In the genomic region with DNA sequence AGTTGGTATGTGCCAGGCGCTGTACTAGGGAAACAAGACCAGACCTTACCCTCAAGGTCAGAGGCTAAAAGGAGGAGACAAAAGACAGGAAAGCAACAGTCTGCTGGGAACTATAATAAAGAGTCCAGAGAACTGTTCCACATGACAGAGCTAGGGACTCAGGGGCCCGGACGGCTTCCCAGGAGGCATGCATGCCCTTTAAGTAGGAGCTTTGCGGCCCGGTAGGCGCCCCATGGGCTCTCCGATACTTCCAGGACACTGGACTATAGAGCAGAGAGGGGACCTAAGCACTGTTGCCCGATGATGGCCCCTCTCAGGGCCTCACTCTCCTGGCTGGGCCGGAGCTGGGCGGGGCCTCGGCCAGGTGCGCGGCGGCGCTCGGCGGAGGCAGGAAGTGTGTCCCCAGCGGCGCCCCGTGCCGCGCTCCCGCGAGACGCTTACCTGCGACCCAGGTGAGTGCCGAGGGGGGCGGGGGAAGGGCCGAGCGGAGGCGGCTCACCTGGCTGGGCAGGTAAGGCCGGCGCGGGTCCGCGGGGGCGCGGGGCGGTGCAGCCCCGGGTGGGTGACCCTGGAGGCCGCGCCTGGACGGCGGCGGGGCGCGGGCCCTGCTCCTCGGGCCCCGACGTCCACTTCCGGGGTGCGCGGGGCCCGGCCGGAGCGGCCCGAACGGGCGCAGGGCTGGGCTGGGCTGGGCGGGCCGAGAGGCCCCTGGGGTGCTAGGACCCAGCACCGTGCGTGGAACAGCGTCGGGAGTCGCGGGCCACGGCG, we compare ENCODE assay signal across 8 mouse cellular contexts. TPM values are rescaled to one million over a fixed set of nuclear protein-coding genes. Genes with fewer than 3 reads are reported as not detected.
DNase-seq lines count a peak whose midpoint lies in the region; ATAC-seq and TF ChIP-seq lines count a peak whose summit lies in the region.

A gene (plus strand): TSS at position 363 of the 768 bp plus-strand sequence.

- TF ChIP-seq CTCF in lung, embryonic 14.5 days (IDR thresholded peaks at IDR 0.05; ENCODE audit: low read depth), result no peak

- H3K4me3 ChIP-seq in embryonic facial prominence, embryonic 12.5 days, result peak within 1 kb of the TSS; percentile 49
- peak within 1 kb of the TSS; percentile 56 for H3K4me3 ChIP-seq in lung, embryonic 14.5 days (ENCODE audit: low read depth, low read length)

- peak within 1 kb of the TSS; percentile 41 for H3K27ac ChIP-seq in embryonic facial prominence, embryonic 12.5 days
- H3K27ac ChIP-seq in lung, embryonic 14.5 days (ENCODE audit: low read depth), result peak within 1 kb of the TSS; percentile 63; the same call in 1 of the 2 replicates

- peak; percentile 80 for ATAC-seq in embryonic facial prominence, embryonic 12.5 days (ENCODE audit: insufficient number of reproducible peaks, insufficient read depth, low FRiP score, low TSS enrichment)
- ATAC-seq in lung, embryonic 14.5 days (ENCODE audit: insufficient read depth), result peak; percentile 89

- peaks cover 44% of the 10 kb centered on the region for H3K27me3 ChIP-seq in embryonic facial prominence, embryonic 12.5 days
- H3K27me3 ChIP-seq in lung, embryonic 14.5 days (ENCODE audit: insufficient read depth, low read length), result peaks cover 29% of the 10 kb centered on the region

- H3K9ac ChIP-seq in embryonic facial prominence, embryonic 12.5 days, result peak within 1 kb of the TSS; percentile 60
- peak within 1 kb of the TSS; percentile 68 for H3K9ac ChIP-seq in lung, embryonic 14.5 days

- H3K36me3 ChIP-seq in embryonic facial prominence, embryonic 12.5 days, result no peaks in the 10 kb centered on the region
- H3K36me3 ChIP-seq in lung, embryonic 14.5 days (ENCODE audit: insufficient read depth), result no peaks in the 10 kb centered on the region

- H3K4me2 ChIP-seq in embryonic facial prominence, embryonic 12.5 days (replicated peaks), result peak within 1 kb of the TSS; percentile 65
- H3K4me2 ChIP-seq in lung, embryonic 14.5 days, result peak within 1 kb of the TSS; percentile 56

- DNase-seq in adrenal gland, postnatal 10 days, result peak; percentile 21
- DNase-seq in adrenal gland, adult 2 months, result no peak
- peak; percentile 80 to 82 for DNase-seq in kidney, adult 8-10 months
- DNase-seq in lung, embryonic 14.5 days, result peak; percentile 76
- DNase-seq in urinary bladder, adult 2 months (ENCODE audit: low spot score), result peak; percentile 74
- no peak for DNase-seq in gastrocnemius, postnatal 25 days
- DNase-seq in MN1 (ENCODE audit: low spot score), result no peak

- H3K9me3 ChIP-seq in embryonic facial prominence, embryonic 12.5 days, result no peaks in the 10 kb centered on the region
- H3K9me3 ChIP-seq in lung, embryonic 14.5 days (ENCODE audit: low read depth, low read length), result no peaks in the 10 kb centered on the region

- H3K4me1 ChIP-seq in embryonic facial prominence, embryonic 12.5 days, result peaks cover 7% of the 10 kb centered on the region
- H3K4me1 ChIP-seq in lung, embryonic 14.5 days (ENCODE audit: insufficient read depth), result 0 out of 2 replicates have a peak, but pooled peaks cover 3% of the 10 kb centered on the region

- 4% methylated on average over 57 of the region's 69 CpGs for WGBS in embryonic facial prominence, embryonic 12.5 days
- 3% methylated on average over 54 of the region's 69 CpGs for WGBS in lung, embryonic 14.5 days

RNA-seq across cellular contexts. Expression of the gene that starts here (rescaled TPM):
- total RNA-seq in adrenal gland, postnatal 10 days (2021), result 1 to 10 TPM; 2.1 to 3.1 TPM
- total RNA-seq in adrenal gland, adult 2 months (2021), result 1 to 10 TPM; 1.8 to 2.1 TPM
- 4.4 and 5.3 TPM in 2 replicates for polyA plus RNA-seq in adrenal gland, adult 2 months (2012; rRNA removed)
- 10.3 and 12.2 TPM in 2 replicates for polyA plus RNA-seq in embryonic facial prominence, embryonic 12.5 days (2016; fragmentation: Nextera tagmentation; extraction: Ambion mirVana)
- 28.0 and 31.5 TPM in 2 replicates for polyA plus RNA-seq in lung, embryonic 14.5 days (2014; fragmentation: Nextera tagmentation; extraction: Ambion mirVana)
- 7.6 and 10.0 TPM in 2 replicates for polyA plus RNA-seq in urinary bladder, adult 2 months (2012; rRNA removed)
- total RNA-seq in gastrocnemius, postnatal 25 days (2021), result not detected

Comparison
In these comparisons a context has a peak if more than half of its experiments do, and no peak if none do; other contexts are left out.
1. DNase-seq: peak in adrenal gland, postnatal 10 days (single experiment), kidney, adult 8-10 months (2 of 2), lung, embryonic 14.5 days (single experiment) and urinary bladder, adult 2 months (single experiment); none in adrenal gland, adult 2 months (single experiment), gastrocnemius, postnatal 25 days (single experiment) and MN1 (single experiment).